Mouse (Mus musculus): ENCODE measurements around the gene Zfp260. TPM values are rescaled to one million over a fixed set of nuclear protein-coding genes. Genes with fewer than 3 reads are reported as not detected.
"Not testable (repeated sequence)": the region's sequence is repeated elsewhere in the genome, so short reads cannot be mapped to it uniquely, and the experiment has no call there.

Zfp260 gene
- 16.3 and 16.5 TPM in 2 replicates for polyA plus RNA-seq (2012; rRNA removed)

DNA sequence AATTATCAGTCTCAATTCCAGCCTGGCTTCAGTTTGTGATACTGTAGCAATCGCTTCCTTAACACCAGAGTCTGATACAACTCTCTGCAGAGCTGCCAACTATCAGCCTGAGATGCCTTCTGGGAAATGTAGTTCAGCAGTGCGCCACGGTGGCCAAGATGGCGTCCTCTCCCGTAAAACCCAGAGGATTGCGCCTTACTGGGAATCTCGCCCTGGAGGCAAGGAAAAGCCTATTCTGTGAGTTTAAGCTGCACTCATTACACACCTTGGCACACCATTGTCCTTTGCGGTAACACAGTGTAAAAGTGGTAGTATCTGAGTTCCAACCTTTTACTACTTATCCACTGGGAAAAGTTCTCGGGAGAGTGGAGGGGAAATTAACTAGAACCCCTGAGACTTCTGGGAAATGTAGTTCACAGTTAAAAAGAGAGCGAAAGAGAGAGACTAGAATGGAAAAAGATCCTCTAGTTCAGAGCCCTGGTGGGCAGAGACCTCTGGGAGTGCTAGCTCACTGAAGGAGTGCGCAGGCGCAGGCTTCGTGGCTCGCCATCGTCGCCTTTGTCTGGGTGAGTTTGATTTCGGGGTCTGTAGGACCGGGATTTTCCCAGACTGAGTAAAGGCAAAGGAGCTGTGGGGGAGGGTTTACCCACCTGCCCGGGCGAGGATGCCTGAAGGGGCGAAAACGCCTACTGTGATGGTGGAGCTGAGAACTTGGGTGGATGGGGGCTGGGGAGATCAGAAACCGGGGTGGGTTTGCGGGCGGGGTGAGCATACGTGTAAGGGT lies at the start of gene Zfp260:
Gene Zfp260 (plus strand): TSS at position 132 of the 784 bp plus-strand sequence.
- peak; percentile 85 for DNase-seq (ENCODE audit: low read depth)

DNA sequence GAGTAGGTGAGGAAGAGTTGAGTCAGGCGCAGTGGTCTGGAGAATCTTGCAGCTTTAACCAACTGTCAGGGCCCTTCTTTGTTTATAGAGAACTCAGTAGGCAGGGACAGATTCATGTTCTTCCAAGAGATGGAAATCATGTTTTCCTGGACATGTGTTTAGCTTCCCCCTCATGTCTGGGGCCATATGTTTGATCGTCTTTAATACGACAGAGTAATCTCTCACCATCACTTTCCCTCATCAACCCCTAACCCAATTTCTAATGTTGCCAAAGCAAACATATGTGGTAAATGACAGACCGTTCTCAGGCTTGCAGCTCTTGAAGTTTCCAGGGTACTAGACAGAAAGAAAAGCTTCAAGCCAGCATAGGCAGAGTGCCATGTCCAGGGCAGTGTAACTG lies 46.5 kb upstream of the Zfp260 start:
- DNase-seq (ENCODE audit: low read depth) = no peak

DNA sequence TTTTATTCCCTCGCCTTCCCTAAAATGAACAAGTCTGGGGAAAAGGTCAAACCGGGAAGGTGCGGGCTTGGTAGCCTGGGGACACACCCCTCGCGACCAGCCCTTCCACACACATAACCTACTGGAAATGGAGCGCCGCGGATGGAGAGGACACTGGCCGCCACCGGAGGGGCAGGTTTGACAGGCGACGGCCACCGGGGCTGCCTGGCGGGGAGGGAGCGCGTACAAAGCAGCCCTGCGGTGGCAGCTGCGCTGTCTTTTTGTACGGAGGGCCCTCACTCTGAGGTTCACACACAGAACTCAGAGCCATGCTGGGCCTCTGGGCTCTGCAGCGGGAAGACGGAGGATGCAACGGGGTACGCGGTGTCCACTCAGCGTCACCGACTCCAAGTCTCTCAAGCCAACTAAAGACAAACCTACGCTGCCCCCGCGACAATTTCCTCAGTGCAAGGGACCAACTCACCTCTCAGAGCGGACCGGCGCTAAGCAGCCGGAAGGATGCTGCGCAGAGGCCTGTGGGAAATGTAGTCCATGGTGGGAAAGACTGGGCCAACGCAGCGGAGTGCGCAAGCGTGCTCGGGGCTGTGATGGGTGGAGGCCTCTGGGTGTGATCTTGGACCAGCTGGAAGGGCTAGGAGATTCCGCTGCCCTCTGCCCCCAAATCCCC lies 43.6 kb upstream of the Zfp260 start, which contains the start of gene Zfp14:
Gene Zfp14 (minus strand): TSS at position 499 of the 667 bp plus-strand sequence.
- DNase-seq (ENCODE audit: low read depth) = no peak

DNA sequence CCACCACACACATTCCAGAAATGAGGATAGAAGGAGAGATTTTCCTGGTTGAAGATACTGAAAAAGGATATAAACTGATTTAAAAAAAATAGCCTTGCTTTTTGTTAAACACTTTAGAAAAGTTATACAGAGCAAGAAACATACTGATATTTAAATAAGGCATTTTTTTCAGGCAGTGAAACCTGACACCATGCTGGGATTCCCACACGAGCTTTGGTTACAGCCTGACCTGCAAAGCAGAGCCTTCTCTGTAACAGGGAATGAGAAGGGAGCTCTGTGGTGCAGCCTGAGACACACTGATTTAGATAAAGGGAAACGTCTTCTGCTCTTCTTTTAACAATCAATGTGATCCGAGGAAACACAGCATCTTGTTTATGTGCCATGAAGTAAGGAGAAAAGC lies 41.0 kb upstream of the Zfp260 start:
- DNase-seq (ENCODE audit: low read depth) = no peak

DNA sequence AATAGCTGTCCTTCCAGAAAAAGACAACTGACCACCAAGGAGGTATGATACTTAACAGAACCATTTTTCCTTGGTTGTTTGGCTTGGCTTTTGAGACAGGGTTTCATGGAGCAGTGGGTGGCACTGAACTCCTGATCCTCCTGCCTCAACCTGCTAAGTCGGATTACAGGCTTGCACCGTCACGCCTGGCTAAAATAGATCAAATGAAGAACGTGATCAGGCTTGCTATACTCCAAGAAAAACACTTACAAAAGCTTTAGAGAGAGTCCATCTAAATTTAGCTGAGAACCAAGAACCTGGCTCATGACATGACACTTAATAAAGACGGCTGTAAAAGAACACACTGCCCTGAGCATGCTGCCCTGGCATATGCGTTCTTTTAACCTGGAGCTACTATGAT lies 34.2 kb upstream of the Zfp260 start:
- DNase-seq (ENCODE audit: low read depth) = peak; percentile 95

DNA sequence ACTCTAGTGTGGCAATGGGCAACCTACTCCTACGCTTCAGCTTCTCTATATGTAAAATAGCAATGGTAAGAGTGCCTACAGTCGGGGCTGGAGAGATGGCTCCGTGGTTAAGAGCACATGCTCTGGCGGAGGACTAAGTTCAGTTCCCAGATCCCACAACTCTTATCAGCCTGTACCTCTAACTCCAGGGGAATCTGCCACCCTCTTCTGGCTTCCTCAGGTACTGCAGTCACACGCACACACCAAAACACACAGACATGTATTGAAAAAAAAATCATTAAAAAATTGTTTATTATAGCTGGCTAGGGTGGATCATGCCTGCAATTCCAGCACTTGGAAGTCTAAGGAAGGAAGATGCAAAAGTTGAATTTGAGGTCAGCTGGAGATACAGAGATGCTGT lies 32.1 kb upstream of the Zfp260 start:
- DNase-seq (ENCODE audit: low read depth) = no peak

DNA sequence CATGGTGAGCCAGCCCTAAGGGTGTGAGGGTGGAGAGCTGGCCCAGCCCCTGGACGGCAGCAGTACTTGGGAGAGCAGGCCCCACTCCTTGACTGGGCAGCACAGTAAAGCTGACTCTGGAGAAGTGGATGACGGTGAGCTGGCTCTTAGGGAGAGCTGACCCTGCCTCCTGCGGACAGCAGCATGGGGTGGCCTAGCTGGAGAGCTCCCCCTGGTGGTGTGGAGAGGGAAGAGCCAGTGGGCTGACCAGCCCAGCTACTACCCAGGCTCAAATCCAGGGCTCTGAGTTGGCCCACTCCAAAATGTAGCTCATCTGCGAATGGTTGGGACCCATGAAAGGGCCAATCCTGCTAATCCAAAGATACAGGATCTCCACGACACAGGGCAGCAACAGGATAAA lies 30.0 kb upstream of the Zfp260 start:
- DNase-seq (ENCODE audit: low read depth) = no peak

DNA sequence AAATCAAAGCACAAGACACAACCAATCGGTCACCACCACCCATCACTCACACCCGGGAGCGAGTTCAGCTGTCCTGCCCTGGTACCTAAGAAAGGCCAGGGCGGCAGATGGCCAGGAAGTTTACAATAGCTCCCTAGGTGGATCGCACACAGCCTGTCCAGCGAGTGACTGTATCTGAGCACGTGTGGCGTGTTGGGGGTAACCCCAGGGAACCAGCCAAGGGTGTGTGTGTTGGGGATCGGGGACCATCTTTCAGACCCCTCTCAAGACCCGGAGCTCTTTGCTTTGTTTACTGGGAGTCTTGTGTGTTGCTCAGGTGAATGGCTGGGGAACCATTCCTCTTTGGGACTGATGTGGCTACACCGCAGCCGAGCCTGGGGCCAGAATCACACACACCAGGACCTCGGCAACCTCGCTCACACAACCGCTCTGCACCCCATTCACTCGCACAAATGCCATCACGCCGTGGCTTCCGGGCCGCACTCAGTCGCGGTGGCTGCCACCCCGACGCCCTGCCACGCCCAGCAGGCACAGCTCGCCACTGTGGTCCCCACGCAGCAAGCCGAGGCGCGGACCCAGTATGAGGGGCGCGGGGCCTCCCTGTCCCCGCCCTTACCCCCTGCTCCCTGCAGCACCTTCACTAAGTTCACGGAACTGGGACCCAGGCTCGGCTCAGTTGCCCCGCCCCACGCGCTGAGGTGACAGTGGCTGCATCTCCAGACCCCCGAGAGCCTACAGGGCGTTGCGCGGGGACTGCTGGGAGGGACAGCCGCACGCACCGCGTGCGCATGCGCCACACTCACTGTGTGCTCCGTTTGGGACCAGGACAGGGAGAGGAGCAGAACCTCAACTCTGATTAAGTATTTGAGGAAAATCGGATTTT lies 22.2 kb upstream of the Zfp260 start, which contains the start of gene Zfp82:
Gene Zfp82 (minus strand): TSS at position 755 of the 883 bp plus-strand sequence.
- DNase-seq (ENCODE audit: low read depth) = no peak

DNA sequence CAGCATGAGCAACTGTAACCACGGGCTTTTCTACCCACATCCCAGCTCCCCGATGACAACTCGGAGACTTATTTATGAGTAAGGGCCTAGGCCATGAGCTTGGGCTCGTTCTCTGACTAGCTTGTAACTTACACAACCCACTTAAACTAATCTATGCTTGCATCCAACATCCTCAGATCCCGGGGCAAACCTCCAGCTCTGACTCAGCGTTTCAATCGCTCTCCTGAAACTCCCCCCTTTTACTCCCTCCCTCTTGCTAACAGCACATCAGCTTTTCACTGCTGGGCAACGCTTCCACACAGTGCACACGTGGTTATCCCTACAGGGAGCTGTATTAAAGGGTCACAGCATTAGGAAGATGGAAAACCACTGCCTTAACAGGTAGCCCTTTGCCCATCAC lies 8.1 kb upstream of the Zfp260 start:
- DNase-seq (ENCODE audit: low read depth) = no peak

DNA sequence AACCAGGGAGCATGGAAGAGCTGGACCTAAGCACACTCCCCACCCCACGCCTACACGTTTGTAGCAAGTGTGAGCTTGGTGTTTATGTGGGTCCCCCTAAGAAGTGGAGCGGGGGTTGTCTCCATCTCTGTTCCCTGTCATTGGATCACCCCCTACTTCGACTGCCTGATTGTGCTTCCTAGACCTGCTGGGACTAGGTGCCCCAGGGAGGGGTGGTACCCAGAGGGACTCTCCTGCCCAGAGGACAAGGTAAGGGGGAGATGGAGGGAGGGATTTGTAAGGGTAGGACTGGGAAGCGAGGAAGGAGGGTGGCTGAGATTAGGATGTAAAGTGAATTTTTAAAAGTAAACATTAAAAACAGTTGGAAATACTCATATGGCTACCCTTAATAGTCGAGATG lies 5.2 kb upstream of the Zfp260 start:
- DNase-seq (ENCODE audit: low read depth) = no peak

DNA sequence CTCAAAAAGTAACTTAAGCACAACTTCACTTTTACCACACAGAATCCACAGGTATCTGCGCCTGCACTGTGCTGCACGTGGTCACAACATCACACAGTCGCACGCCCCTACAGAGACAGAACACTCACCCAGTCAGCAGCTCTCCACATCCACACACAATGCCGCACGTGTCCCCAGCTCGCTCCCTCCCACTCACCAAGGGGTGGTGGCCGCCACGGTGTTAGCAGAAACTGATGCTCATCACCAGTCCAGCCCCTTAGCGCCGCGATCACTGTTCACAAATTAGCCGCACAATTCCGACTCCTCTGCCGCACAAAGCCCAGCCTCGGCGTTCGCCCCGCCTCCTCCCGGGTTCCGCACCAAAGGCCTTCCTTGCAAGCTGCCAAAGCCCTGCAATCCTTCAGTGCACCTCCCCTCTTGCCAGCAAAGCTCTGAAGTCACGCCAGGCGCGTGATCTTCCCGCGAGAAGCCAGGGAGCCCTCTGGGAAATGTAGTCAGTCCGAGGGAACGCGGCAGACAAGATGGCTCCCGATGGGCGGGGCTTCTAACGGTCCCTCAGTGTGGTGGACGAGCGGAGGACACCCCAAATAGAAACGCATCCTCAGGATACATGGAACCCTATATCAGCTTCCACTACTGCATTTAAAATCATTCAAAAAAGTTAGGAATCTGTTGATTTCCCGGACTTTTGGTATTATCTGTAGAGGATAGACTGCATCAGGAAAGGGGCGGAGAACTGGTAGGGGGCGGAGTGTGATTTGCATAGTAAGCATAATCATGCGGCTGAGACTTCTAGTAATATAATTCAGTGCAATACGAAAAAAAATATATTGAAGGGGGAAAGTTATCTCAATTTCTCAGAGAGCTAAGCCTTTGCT lies 4.2 kb upstream of the Zfp260 start, which contains the start of the genes Gm26920 and Zfp566:
Gene Gm26920 (minus strand): TSS at position 319 of the 878 bp plus-strand sequence.
Gene Zfp566 (minus strand): TSS at position 436 of the 878 bp plus-strand sequence.
- DNase-seq (ENCODE audit: low read depth) = peak; percentile 89

DNA sequence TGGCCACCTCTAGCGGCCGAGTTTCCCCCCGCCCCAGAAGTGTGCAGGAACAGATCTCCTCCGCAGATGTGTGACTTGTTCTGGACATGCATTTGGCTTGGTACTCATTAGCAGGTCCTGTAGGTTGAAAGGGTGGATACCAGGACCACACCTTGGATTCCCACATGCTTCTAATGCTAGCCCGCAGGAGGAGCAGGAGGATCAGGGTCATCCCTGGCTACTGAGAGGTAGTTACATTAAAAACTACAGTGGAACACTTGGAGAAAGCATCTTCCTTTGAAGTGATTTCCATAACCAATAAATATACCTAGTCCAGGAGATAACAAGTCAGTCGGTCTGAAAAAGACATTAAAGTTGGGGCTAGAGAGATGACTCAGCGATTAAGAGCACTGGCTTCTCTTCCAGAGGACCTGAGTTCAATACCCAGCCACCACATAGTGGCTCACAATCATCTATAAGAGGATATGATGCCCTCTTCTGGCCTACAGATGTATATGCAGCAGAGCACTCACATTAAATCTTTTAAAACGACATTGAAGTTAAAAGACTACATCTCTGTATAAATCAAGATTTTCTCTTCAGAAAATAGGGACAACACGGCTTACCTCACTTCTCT lies 3.5 kb upstream of the Zfp260 start:
- DNase-seq (ENCODE audit: low read depth) = no peak

DNA sequence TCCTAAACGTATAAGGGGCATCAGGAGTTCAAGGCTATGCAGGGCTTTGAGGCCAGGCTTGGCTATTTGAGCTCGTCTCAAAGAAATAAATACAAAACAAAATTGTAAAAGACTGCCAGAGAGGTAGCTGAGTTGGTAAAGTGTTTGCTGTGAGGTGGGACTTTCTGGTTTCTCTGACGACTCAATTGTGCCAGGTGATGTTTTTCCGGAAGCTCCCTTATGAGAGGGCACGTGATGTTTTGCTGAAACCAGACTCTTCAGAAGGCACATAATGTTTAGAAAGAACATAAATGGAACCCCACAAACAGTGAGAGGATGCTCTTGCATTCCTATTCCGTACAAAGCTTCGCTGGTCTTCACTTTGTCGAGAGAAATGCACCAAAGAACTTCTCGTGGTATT lies 1.9 kb upstream of the Zfp260 start:
- no peak for DNase-seq (ENCODE audit: low read depth)

DNA sequence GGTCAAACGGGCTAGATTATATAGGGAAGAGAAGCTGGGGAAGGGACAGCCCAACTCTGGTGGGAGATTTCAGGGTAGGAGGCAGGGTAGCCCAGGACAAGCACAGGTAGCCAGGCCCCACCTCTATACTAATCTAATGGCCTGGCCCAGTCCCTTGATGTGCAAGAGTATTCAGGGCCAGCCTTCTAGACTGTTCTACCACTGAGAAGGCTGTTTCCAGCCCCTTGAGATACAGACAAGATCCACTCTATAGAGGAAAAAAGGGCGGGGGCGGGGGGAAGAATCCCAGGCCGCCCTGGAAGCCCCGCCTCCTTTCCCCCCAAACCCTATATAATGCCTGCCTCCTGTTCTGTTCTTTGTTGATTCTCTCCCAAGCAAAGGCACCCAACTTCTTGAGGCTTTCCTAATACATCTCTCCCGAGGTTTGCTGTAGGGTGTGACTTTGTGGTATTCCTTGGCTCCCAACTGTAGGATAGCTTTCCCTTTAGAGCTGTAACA lies 610 bp upstream of the Zfp260 start:
- DNase-seq (ENCODE audit: low read depth) = no peak

DNA sequence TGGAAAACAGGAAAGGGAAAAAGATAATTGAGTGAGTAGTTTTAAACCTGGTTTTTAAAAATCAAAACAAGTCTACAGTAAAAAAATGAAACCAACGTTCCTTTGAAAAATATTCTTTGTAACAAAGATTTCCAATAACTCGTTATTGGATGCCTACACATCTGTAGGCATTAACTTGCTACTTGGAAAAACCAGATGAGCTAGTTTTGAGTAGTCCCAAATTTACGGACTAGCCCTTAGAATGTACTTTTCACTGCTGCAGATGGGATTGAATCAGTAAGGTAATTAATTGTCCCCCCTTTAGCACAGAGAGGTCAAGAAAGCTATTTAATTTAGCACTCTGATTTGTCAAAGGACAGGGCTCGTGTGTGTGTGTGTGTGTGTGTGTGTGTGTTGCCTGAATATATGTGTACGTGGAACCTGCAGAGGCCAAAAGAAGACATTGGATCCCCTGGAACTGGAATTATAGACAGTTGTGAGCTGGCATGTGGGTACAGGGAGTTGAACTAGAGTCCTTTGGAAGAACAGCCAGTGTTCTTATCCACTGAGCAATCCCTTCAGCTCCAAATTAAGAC lies 1.1 kb downstream of the Zfp260 start:
- no peak for DNase-seq (ENCODE audit: low read depth)

DNA sequence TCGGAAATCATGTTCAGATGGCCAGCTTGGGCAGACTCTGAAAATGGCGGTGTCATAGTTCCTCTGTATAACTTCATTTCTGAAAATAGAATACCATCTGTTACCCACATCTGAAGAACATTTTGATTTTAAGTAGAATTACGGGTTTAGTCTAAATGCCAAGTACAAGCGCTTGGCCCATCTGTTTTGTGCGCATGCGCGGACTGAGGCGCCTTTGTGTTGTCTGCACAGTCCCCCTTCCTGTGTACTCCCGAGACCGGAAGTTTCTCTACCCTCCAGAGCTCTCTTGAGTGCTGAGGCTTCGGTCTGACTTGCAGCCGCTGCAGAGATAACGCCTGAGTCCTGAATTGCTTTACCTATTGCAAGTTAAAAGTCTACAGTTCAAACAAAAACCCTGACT lies 4.7 kb downstream of the Zfp260 start:
- DNase-seq (ENCODE audit: low read depth) = no peak

DNA sequence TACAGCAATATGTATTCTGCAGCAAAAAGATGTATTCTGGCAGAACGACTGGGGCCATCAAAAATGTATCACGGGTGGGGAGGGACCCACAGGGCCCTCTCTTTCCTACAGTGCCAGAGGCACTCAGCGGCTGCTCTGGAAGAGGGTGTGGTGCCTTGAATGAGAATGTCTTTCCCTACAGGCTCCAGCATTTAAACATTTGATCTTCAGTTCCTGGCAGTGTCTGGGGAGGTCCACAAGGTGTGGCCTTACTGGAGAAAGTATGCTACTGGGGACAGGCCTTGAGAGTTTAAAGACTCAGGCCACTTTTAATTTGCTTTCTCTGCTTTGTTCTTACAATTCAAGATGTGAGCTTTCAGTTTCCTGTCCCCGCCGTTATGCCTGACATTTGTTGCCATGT lies 21.5 kb downstream of the Zfp260 start:
- DNase-seq (ENCODE audit: low read depth) = no peak

DNA sequence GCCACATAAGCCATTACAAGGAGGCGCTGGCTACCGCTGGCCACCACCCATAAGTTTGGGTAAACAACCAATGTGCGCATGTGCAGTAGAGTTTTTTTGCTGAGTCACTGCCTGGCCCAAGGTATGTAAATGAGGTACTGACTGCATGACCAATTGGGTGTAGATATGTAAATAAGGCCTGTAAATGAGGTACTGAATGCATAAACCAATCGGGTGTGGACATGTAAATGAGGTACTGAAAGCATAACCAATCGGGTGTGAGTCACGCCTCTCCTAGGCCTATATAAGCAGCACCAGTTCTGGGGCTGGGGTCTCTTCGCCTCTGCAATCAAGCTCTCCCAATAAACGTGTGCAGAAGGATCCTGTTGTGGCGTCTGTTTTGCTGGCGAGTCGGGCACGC lies 23.4 kb downstream of the Zfp260 start:
- DNase-seq (ENCODE audit: low read depth) = not testable (repeated sequence)

DNA sequence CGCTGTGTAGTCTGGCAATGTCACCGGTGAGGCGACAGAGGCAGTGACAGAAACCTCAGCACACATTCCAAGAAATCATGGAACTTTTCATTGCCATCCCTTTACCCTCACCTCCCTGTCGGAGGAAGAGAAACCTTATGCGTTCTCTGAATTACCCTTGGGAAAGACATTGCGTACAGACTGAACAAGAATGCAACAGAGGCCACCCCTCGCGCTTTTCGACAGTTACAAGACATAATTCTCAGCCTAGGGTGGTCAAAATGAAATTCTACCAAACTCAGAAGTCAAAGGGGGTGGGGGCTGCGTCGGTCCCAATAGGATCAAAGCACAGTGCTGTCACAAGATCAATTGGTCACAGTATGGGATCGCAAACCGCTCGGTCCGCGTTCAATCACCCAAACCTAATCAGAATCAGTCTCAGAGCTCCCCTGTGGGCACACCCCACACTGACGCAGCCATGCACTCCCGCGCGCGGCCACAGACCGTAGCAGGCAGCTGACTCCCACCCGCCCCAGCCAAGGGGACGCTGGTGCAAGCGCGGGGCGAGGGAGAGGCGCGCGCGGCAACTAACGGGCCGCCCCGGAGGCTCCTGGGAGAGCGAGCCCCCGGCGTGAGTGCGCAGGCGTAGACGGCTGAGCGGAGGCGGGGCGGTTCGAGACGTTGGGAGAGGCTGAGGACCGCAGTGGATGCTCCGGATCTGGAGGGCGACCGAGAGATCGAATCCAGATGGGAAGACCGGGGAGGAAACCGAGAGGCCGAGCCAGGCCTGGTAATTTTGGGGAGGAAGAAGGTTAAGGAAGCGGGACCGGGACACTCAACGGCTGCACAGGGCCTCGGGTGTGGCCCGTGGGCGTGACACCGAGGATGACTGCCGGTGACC lies 27.0 kb downstream of the Zfp260 start, which contains the start of gene Zfp382:
Gene Zfp382 (plus strand): TSS at position 635 of the 880 bp plus-strand sequence.
- no peak for DNase-seq (ENCODE audit: low read depth)

All from gonadal fat pad, adult 2 months (tissue).